Comparison of ENCODE assay signal across 24 mouse cellular contexts in the genomic region with DNA sequence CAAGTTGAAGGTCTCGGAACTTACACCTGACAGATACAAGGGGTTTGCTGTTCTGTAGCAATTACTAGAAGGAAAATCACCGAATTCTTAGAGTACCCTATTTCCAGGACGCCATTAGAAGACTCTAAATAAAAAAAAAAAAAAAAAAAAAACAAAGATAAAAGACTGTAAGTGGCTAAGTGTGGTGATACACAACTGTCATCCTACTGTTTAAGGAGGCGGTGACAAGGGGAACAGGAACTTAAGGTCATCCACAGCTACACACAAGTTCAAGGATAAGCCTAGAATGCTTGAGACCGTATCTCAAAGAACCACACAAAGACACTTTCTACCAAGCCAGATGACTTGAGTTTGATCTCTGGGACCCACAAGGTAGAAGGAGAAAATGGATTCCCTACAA. TPM values are rescaled to one million over a fixed set of nuclear protein-coding genes. Genes with fewer than 3 reads are reported as not detected.
A peak's percentile ranks its signal among the peaks of the same experiment; 100 is the strongest.
DNase-seq lines count a peak whose midpoint lies in the region; ATAC-seq and TF ChIP-seq lines count a peak whose summit lies in the region.
"Had no signal": no experiment of that assay in that cellular context is flagged by ENCODE, and none has a peak within 500 bp of the region (broad histone marks: within the 10 kb centered on the region; RNA-seq: fewer than 3 reads in every experiment).

No protein-coding gene starts in this region.

- H3K9ac ChIP-seq in MEL (ENCODE audit: control insufficient read depth, low read depth, low read length, poor library complexity, severe bottlenecking) = peak overlapping the region; percentile 38; the same call in 1 of the 2 replicates

- DNase-seq in MEL (ENCODE audit: low read depth, low spot score) (peak; percentile 86), MEL-GATA-1-ER (ENCODE audit: extremely low read depth, low read depth) (peak; percentile 76)
- no peak for DNase-seq in urinary bladder, postnatal 25 days (ENCODE audit: low spot score)
- DNase-seq in adrenal gland, adult (ENCODE audit: inconsistent age in 2 of 2, low spot score in 1 of 2) = no peak
- DNase-seq: adrenal gland, adult 2 months; adrenal gland, adult 8-10 months; adrenal gland, postnatal 10 days; adrenal gland, postnatal 14 days; adrenal gland, postnatal 25 days; adrenal gland, postnatal 36 days; B cell, adult 2 months; cerebellum, adult 11 months; cerebellum, adult 11-12 months; cerebellum, adult 18-20 months; cerebellum, adult 2 months; cerebellum, adult 8-10 months; cerebellum, adult 9-10 months had no signal

- H3K4me3 ChIP-seq in MEL (ENCODE audit: control insufficient read depth in 1 of 2, insufficient read depth in 1 of 2, low read depth in 2 of 2, low read length in 2 of 2) = no peak overlapping the region

- TF ChIP-seq POLR2A in MEL (IDR thresholded peaks at IDR 0.05; ENCODE audit: control insufficient read depth in 1 of 2, insufficient read depth in 1 of 2, low read depth in 1 of 2, low read length in 2 of 2, poor library complexity in 1 of 2) = no peak

- ATAC-seq in megakaryocyte progenitor cell, adult 5-6 weeks (replicated peaks; ENCODE audit: poor library complexity) = 0 out of 2 replicates have a peak, but pooled peaks have one; percentile 9
- ATAC-seq in monocyte, adult 5-6 weeks (replicated peaks; ENCODE audit: insufficient number of reproducible peaks, low FRiP score, low TSS enrichment, poor library complexity, severe bottlenecking) = no peak
- ATAC-seq: activated CD4-positive, CD25-positive, alpha-beta regulatory T cell, adult 4 months; CD4-positive, CD25-positive, alpha-beta regulatory T cell, adult 4 months; Patski had no signal

- H3K4me1 ChIP-seq in MEL (ENCODE audit: control insufficient read depth in 1 of 2, insufficient read depth in 2 of 2, low read length in 2 of 2) = peaks cover 44 to 50% of the 10 kb centered on the region in 2 experiments

- H3K36me3 ChIP-seq in MEL (ENCODE audit: control insufficient read depth in 1 of 2, insufficient read depth in 2 of 2, low read length in 2 of 2) = peaks cover 3 to 55% of the 10 kb centered on the region in 2 experiments; a peak in 3 of 4 replicates
- H3K36me3 ChIP-seq: G1E had no signal

- TF ChIP-seq CTCF in MEL (IDR thresholded peaks at IDR 0.05 in 2 of 3, conservative IDR thresholded peaks at IDR 0.05 in 1 of 3; ENCODE audit: control insufficient read depth in 1 of 3, insufficient read depth in 1 of 3, low read depth in 2 of 3, low read length in 3 of 3, poor library complexity in 1 of 3, severe bottlenecking in 1 of 3) = no peak

- H3K79me2 ChIP-seq in MEL (ENCODE audit: control insufficient read depth, insufficient read depth, low read length, poor library complexity) = peaks cover 58% of the 10 kb centered on the region

- TF ChIP-seq RAD21 in MEL (IDR thresholded peaks at IDR 0.05; ENCODE audit: low read depth, low read length) = no peak

- peak overlapping the region; percentile 81 for H3K27ac ChIP-seq in MEL (ENCODE audit: control insufficient read depth, low read depth, low read length)

- TF ChIP-seq EP300 in MEL (IDR thresholded peaks at IDR 0.05; ENCODE audit: low read depth in 1 of 2, low read length in 2 of 2) = peak in 1 of 2 experiments; percentile 80; a peak in 3 of 4 replicates

- no peaks in the 10 kb centered on the region for H3K27me3 ChIP-seq in MEL (ENCODE audit: control insufficient read depth in 1 of 2, insufficient read depth in 2 of 2, low read length in 2 of 2)
- H3K27me3 ChIP-seq: CH12.LX, Patski had no signal

- no peaks in the 10 kb centered on the region for H3K9me3 ChIP-seq in MEL (replicated peaks; ENCODE audit: insufficient read depth, low read length)
- H3K9me3 ChIP-seq: G1E had no signal

TF ChIP-seq in MEL, 35 proteins besides CTCF, POLR2A, EP300 and RAD21:
- peak; percentile 67; the same call in 1 of the 2 replicates for TF ChIP-seq SIN3A (IDR thresholded peaks at IDR 0.05; ENCODE audit: low read length)
- no peak for TF ChIP-seq TCF12 (IDR thresholded peaks at IDR 0.05; ENCODE audit: low read depth, low read length)
- no peak for TF ChIP-seq KAT2A (conservative IDR thresholded peaks at IDR 0.05; ENCODE audit: low read depth, low read length)
- TF ChIP-seq HCFC1 (IDR thresholded peaks at IDR 0.05; ENCODE audit: low read depth, low read length) = peak; percentile 35; the same call in 1 of the 2 replicates
- TF ChIP-seq GABPA (IDR thresholded peaks at IDR 0.05; ENCODE audit: low read depth, low read length) = no peak
- peak; percentile 69 for TF ChIP-seq GATA1 (IDR thresholded peaks at IDR 0.05; ENCODE audit: low read depth, low read length)
- no peak for TF ChIP-seq E2F4 (IDR thresholded peaks at IDR 0.05; ENCODE audit: borderline replicate concordance, low read depth, low read length)
- TF ChIP-seq RCOR1 (IDR thresholded peaks at IDR 0.05; ENCODE audit: low read depth, low read length) = no peak
- 0 out of 2 replicates have a peak, but pooled peaks have one; percentile 25 for TF ChIP-seq ELF1 (IDR thresholded peaks at IDR 0.05; ENCODE audit: low read depth, low read length)
- TF ChIP-seq BHLHE40 (IDR thresholded peaks at IDR 0.05; ENCODE audit: borderline replicate concordance, low read depth, low read length) = no peak
- TF ChIP-seq ETS1 (IDR thresholded peaks at IDR 0.05; ENCODE audit: low read depth, low read length) = peak; percentile 71
- TF ChIP-seq MXI1 (IDR thresholded peaks at IDR 0.05; ENCODE audit: low read depth, low read length) = peak; percentile 17; the same call in 1 of the 2 replicates
- peak; percentile 99 for TF ChIP-seq ZNF384 (IDR thresholded peaks at IDR 0.05; ENCODE audit: low read depth, low read length)
- peak; percentile 52 for TF ChIP-seq TAL1 (IDR thresholded peaks at IDR 0.05; ENCODE audit: low read length)
TF ChIP-seq in MEL: peak in this region for 8.

RNA-seq across cellular contexts. Expression of gene Cux1, which starts 56.7 kb away (rescaled TPM):
- 70.4 and 71.1 TPM in 2 replicates for total RNA-seq in MEL (2012; rRNA removed)
- 100 to 1,000 TPM in 1 of 2 experiments, not detected in 1; 104 TPM for polyA plus RNA-seq in MEL (2012; ENCODE audit: insufficient read depth in 1 of 2, insufficient read length in 2 of 2, low read depth in 1 of 2, low replicate concordance in 2 of 2, missing spikeins in 1 of 2)
- total RNA-seq in megakaryocyte progenitor cell, adult 5-6 weeks (2015) = 110 and 118 TPM in 2 replicates
- total RNA-seq in megakaryocyte progenitor cell, adult 5-6 weeks (2017) = 104 and 116 TPM in 2 replicates
- total RNA-seq in monocyte, adult 5-6 weeks (2017) = 61.3 to 96.3 TPM (median 79.9 TPM) in 3 replicates

Comparison
In these comparisons a context has a peak if more than half of its experiments do, and no peak if none do; other contexts are left out.
1. DNase-seq: peak in MEL (single experiment) and MEL-GATA-1-ER (single experiment); none in urinary bladder, postnatal 25 days (single experiment) and adrenal gland, adult (0 of 2).